Mouse (Mus musculus): ENCODE results near the gene Samd14. TPM values are rescaled to one million over a fixed set of nuclear protein-coding genes. Genes with fewer than 3 reads are reported as not detected.

Gene Samd14
- polyA plus RNA-seq, 1 experiment from 2014 or later = 53.1 TPM

- Histone ChIP-seq H3K27ac (ENCODE audit: low read depth, low read length) (no peak overlapping the region), H3K9me3 (ENCODE audit: control insufficient read depth, low read length) (no peaks in the 10 kb centered on the region), H3K27me3 (ENCODE audit: control insufficient read depth, insufficient read depth, low read length) (no peaks in the 10 kb centered on the region), H3K4me2 (ENCODE audit: low read depth) (peak overlapping the region; percentile 95), H3K4me3 (ENCODE audit: low read depth, low read length) (peak overlapping the region; percentile 68), H3K36me3 (ENCODE audit: control insufficient read depth, insufficient read depth, low read length) (no peaks in the 10 kb centered on the region), H3K9ac (ENCODE audit: low read length) (peak overlapping the region; percentile 69), H3K4me1 (ENCODE audit: control insufficient read depth, insufficient read depth, low read length) (peaks cover 6% of the 10 kb centered on the region)
- ATAC-seq (ENCODE audit: insufficient read depth, low FRiP score, low TSS enrichment) (0 out of 2 replicates have a peak, but pooled peaks have one; percentile 6), DNase-seq (ENCODE audit: low spot score) (no peak)
- 1% methylated on average over 20 of the region's 20 CpGs for WGBS
Observed at GRCm38 (mm10) chr11:95040491-95041138, 30.9 kb downstream of the Samd14 start.

- Histone ChIP-seq H3K4me1 (ENCODE audit: control insufficient read depth, insufficient read depth, low read length) (peaks cover 6% of the 10 kb centered on the region), H3K27me3 (ENCODE audit: control insufficient read depth, insufficient read depth, low read length) (no peaks in the 10 kb centered on the region), H3K9me3 (ENCODE audit: control insufficient read depth, low read length) (no peaks in the 10 kb centered on the region), H3K4me2 (ENCODE audit: low read depth) (peak within 1 kb of the TSS; percentile 95), H3K27ac (ENCODE audit: low read depth, low read length) (no peak within 1 kb of the TSS), H3K4me3 (ENCODE audit: low read depth, low read length) (peak within 1 kb of the TSS; percentile 68), H3K9ac (ENCODE audit: low read length) (peak within 1 kb of the TSS; percentile 69), H3K36me3 (ENCODE audit: control insufficient read depth, insufficient read depth, low read length) (no peaks in the 10 kb centered on the region)
- peak; percentile 97 for ATAC-seq (ENCODE audit: insufficient read depth, low FRiP score, low TSS enrichment)
- WGBS = under 1% methylated on average over 41 of the region's 41 CpGs
- peak; percentile 97 for DNase-seq (ENCODE audit: low spot score)
Observed at GRCm38 (mm10) chr11:95041139-95041609, 31.5 kb downstream of the Samd14 start, which contains the start of gene Pdk2. Gene Pdk2 (minus strand): TSS chr11:95041354.

GRCm38 (mm10) chr11:95042096-95042495 lies 32.4 kb downstream of the Samd14 start:
- no peak overlapping the region for H3K27ac ChIP-seq (ENCODE audit: low read depth, low read length)
- H3K9me3 ChIP-seq (ENCODE audit: control insufficient read depth, low read length) = no peaks in the 10 kb centered on the region
- DNase-seq (ENCODE audit: low spot score) = peak; percentile 84
- H3K36me3 ChIP-seq (ENCODE audit: control insufficient read depth, insufficient read depth, low read length) = no peaks in the 10 kb centered on the region
- H3K9ac ChIP-seq (ENCODE audit: low read length) = peak overlapping the region; percentile 10; the same call in 1 of the 2 replicates
- no peaks in the 10 kb centered on the region for H3K27me3 ChIP-seq (ENCODE audit: control insufficient read depth, insufficient read depth, low read length)
- peak overlapping the region; percentile 22 for H3K4me3 ChIP-seq (ENCODE audit: low read depth, low read length)
- WGBS = under 1% methylated on average over 11 of the region's 11 CpGs
- peak overlapping the region; percentile 52 for H3K4me2 ChIP-seq (ENCODE audit: low read depth)
- H3K4me1 ChIP-seq (ENCODE audit: control insufficient read depth, insufficient read depth, low read length) = peaks cover 6% of the 10 kb centered on the region
- ATAC-seq (ENCODE audit: insufficient read depth, low FRiP score, low TSS enrichment) = no peak

GRCm38 (mm10) chr11:95043060-95043459 lies 33.4 kb downstream of the Samd14 start:
- H3K9me3 ChIP-seq (ENCODE audit: control insufficient read depth, low read length) = no peaks in the 10 kb centered on the region
- H3K4me1 ChIP-seq (ENCODE audit: control insufficient read depth, insufficient read depth, low read length) = peaks cover 6% of the 10 kb centered on the region
- no peak for DNase-seq (ENCODE audit: low spot score)
- no peaks in the 10 kb centered on the region for H3K36me3 ChIP-seq (ENCODE audit: control insufficient read depth, insufficient read depth, low read length)
- no peaks in the 10 kb centered on the region for H3K27me3 ChIP-seq (ENCODE audit: control insufficient read depth, insufficient read depth, low read length)
- H3K9ac ChIP-seq (ENCODE audit: low read length) = no peak overlapping the region
- 87% methylated on average over 4 of the region's 4 CpGs for WGBS
- H3K27ac ChIP-seq (ENCODE audit: low read depth, low read length) = no peak overlapping the region
- H3K4me3 ChIP-seq (ENCODE audit: low read depth, low read length) = no peak overlapping the region
- no peak overlapping the region for H3K4me2 ChIP-seq (ENCODE audit: low read depth)
- no peak for ATAC-seq (ENCODE audit: insufficient read depth, low FRiP score, low TSS enrichment)

- Histone ChIP-seq H3K27ac (ENCODE audit: low read depth, low read length) (no peak overlapping the region), H3K4me2 (ENCODE audit: low read depth) (no peak overlapping the region), H3K9ac (ENCODE audit: low read length) (no peak overlapping the region), H3K27me3 (ENCODE audit: control insufficient read depth, insufficient read depth, low read length) (no peaks in the 10 kb centered on the region), H3K9me3 (ENCODE audit: control insufficient read depth, low read length) (no peaks in the 10 kb centered on the region), H3K36me3 (ENCODE audit: control insufficient read depth, insufficient read depth, low read length) (no peaks in the 10 kb centered on the region), H3K4me3 (ENCODE audit: low read depth, low read length) (no peak overlapping the region), H3K4me1 (ENCODE audit: control insufficient read depth, insufficient read depth, low read length) (peaks cover 6% of the 10 kb centered on the region)
- 53% methylated on average over 7 of the region's 7 CpGs for WGBS
- no peak for DNase-seq (ENCODE audit: low spot score)
- ATAC-seq (ENCODE audit: insufficient read depth, low FRiP score, low TSS enrichment) = no peak
Observed at GRCm38 (mm10) chr11:95043608-95044007, 33.9 kb downstream of the Samd14 start.

GRCm38 (mm10) chr11:95044185-95044870 lies 34.6 kb downstream of the Samd14 start:
- no peak overlapping the region for H3K4me2 ChIP-seq (ENCODE audit: low read depth)
- ATAC-seq (ENCODE audit: insufficient read depth, low FRiP score, low TSS enrichment) (no peak), DNase-seq (ENCODE audit: low spot score) (no peak)
- no peaks in the 10 kb centered on the region for H3K9me3 ChIP-seq (ENCODE audit: control insufficient read depth, low read length)
- H3K36me3 ChIP-seq (ENCODE audit: control insufficient read depth, insufficient read depth, low read length) = no peaks in the 10 kb centered on the region
- no peak overlapping the region; the same call in 1 of the 2 replicates for H3K9ac ChIP-seq (ENCODE audit: low read length)
- H3K4me3 ChIP-seq (ENCODE audit: low read depth, low read length) = no peak overlapping the region
- WGBS = 60% methylated on average over 12 of the region's 13 CpGs
- H3K27ac ChIP-seq (ENCODE audit: low read depth, low read length) = no peak overlapping the region
- no peaks in the 10 kb centered on the region for H3K27me3 ChIP-seq (ENCODE audit: control insufficient read depth, insufficient read depth, low read length)
- peaks cover 6% of the 10 kb centered on the region for H3K4me1 ChIP-seq (ENCODE audit: control insufficient read depth, insufficient read depth, low read length)

- Histone ChIP-seq H3K27me3 (ENCODE audit: control insufficient read depth, insufficient read depth, low read length) (no peaks in the 10 kb centered on the region), H3K4me3 (ENCODE audit: low read depth, low read length) (no peak overlapping the region), H3K36me3 (ENCODE audit: control insufficient read depth, insufficient read depth, low read length) (no peaks in the 10 kb centered on the region), H3K27ac (ENCODE audit: low read depth, low read length) (no peak overlapping the region), H3K9me3 (ENCODE audit: control insufficient read depth, low read length) (no peaks in the 10 kb centered on the region), H3K4me2 (ENCODE audit: low read depth) (no peak overlapping the region), H3K9ac (ENCODE audit: low read length) (no peak overlapping the region), H3K4me1 (ENCODE audit: control insufficient read depth, insufficient read depth, low read length) (no peaks in the 10 kb centered on the region)
- WGBS = 60% methylated on average over 9 of the region's 9 CpGs
- DNase-seq (ENCODE audit: low spot score) (peak; percentile 72), ATAC-seq (ENCODE audit: insufficient read depth, low FRiP score, low TSS enrichment) (0 out of 2 replicates have a peak, but pooled peaks have one; percentile 48)
Observed at GRCm38 (mm10) chr11:95046980-95047680, 37.5 kb downstream of the Samd14 start.

GRCm38 (mm10) chr11:95053062-95053461 lies 43.4 kb downstream of the Samd14 start:
- Histone ChIP-seq H3K4me2 (ENCODE audit: low read depth) (no peak overlapping the region), H3K36me3 (ENCODE audit: control insufficient read depth, insufficient read depth, low read length) (no peaks in the 10 kb centered on the region), H3K4me1 (ENCODE audit: control insufficient read depth, insufficient read depth, low read length) (no peaks in the 10 kb centered on the region), H3K4me3 (ENCODE audit: low read depth, low read length) (no peak overlapping the region), H3K9ac (ENCODE audit: low read length) (no peak overlapping the region), H3K27me3 (ENCODE audit: control insufficient read depth, insufficient read depth, low read length) (peaks cover 4% of the 10 kb centered on the region; the same call in 1 of the 2 replicates), H3K9me3 (ENCODE audit: control insufficient read depth, low read length) (no peaks in the 10 kb centered on the region), H3K27ac (ENCODE audit: low read depth, low read length) (no peak overlapping the region)
- WGBS = 79% methylated on average over 9 of the region's 9 CpGs
- ATAC-seq (ENCODE audit: insufficient read depth, low FRiP score, low TSS enrichment) = no peak
- no peak for DNase-seq (ENCODE audit: low spot score)
